Mouse (Mus musculus): ENCODE measurements at regions not wholly inside any gene's neighbourhood (a gene's known extent, or its start where the extent isn't known, plus 50 kb on each side); places are given as distances from the start of the nearest gene placed in this dataset.

- no peak for ATAC-seq
Observed at GRCm38 (mm10) chr15:96521125-96521455, 60.4 kb upstream of the Scaf11 start.

GRCm38 (mm10) chr15:96520412-96521124 lies 59.9 kb upstream of the Scaf11 start:
- peak; percentile 66 for ATAC-seq

GRCm38 (mm10) chr15:96518156-96518555 lies 57.5 kb upstream of the Scaf11 start:
- no peak for ATAC-seq

GRCm38 (mm10) chr15:96515620-96516019 lies 55.0 kb upstream of the Scaf11 start:
- ATAC-seq: no peak

- no peak for ATAC-seq
Observed at GRCm38 (mm10) chr15:96512636-96513035, 52.0 kb upstream of the Scaf11 start.
